Mouse (Mus musculus) left cerebral cortex, postnatal 14 days (tissue): ENCODE data around the gene I830077J02Rik. TPM values are rescaled to one million over a fixed set of nuclear protein-coding genes. Genes with fewer than 3 reads are reported as not detected.

Source experiments
- DNase-seq, 2 experiments: peaks; one replicate each; pipeline ENCODE4 v3.0.0; 2021 to 2022; ENCODE audit warnings: low spot score in 2 of 2, mixed read lengths in 1 of 2
- intact Hi-C: fragments of 180-260 bp; cut with DNase I; formaldehyde crosslinking; loops from one replicate; pipeline ENCODE4 v1.15.1; 2025
- long read RNA-seq, 2 experiments: library from polyadenylated mRNA; stranded (forward); transcript quantifications; one replicate each; pipeline ENCODE4 v2.0.0; 2021
- total RNA-seq, 2 experiments: library from RNA; stranded (reverse); gene quantifications; 2 replicates each; pipeline ENCODE4 v1.2.3; 2021

The I830077J02Rik gene
- total RNA-seq, result 1 to 10 TPM in 1 of 2 experiments, under 1 TPM in 1; 0.95 to 1.6 TPM
- long read RNA-seq, experiment 1, result 0 reads
- long read RNA-seq, experiment 2, partial matches to known transcripts, result 0 of 1 reads
- long read RNA-seq, experiment 2, other reads (novel, unspliced or antisense), result 1 of 1 reads

- DNase-seq, result no peak
Observed at GRCm38 (mm10) chr3:105932240-105933071, at the start of gene I830077J02Rik. Gene I830077J02Rik, minus strand, starts transcription at chr3:105932664.

GRCm38 (mm10) chr3:105974174-105974573, 41.7 kb upstream of the I830077J02Rik start:
- no peak for DNase-seq
- intact Hi-C loops, result no loop called here

More at GRCm38 (mm10) chr3:105932240-105933071, at the start of gene I830077J02Rik:
- intact Hi-C loops, result no loop called here

GRCm38 (mm10) chr3:105973411-105973810, 40.9 kb upstream of the I830077J02Rik start, which contains the start of gene Ovgp1:
Gene Ovgp1, plus strand, starts transcription at chr3:105973711.
- intact Hi-C loops, result no loop called here
- no peak for DNase-seq

- intact Hi-C loops, result no loop called here
- no peak for DNase-seq
Observed at GRCm38 (mm10) chr3:105971831-105972446, 39.5 kb upstream of the I830077J02Rik start.

- intact Hi-C loops, result no loop called here
- DNase-seq, result peak in 1 of 2 experiments; percentile 31
Observed at GRCm38 (mm10) chr3:105960700-105961099, 28.2 kb upstream of the I830077J02Rik start.

- intact Hi-C loops, result no loop called here
- DNase-seq, result no peak
Observed at GRCm38 (mm10) chr3:105959999-105960398, 27.5 kb upstream of the I830077J02Rik start, which contains the start of gene Atp5f1. Gene Atp5f1, minus strand, starts transcription at chr3:105960099.

GRCm38 (mm10) chr3:105959585-105959984, 27.1 kb upstream of the I830077J02Rik start:
- peak in 1 of 2 experiments; percentile 52 for DNase-seq
- intact Hi-C loops, result no loop called here

GRCm38 (mm10) chr3:105958974-105959580, 26.6 kb upstream of the I830077J02Rik start, which contains the start of gene Wdr77:
Gene Wdr77, plus strand, starts transcription at chr3:105959369.
- DNase-seq, result peak; percentile 95 to 97
- intact Hi-C loops, result no loop called here

GRCm38 (mm10) chr3:105958204-105958603, 25.7 kb upstream of the I830077J02Rik start:
- intact Hi-C loops, result no loop called here
- DNase-seq, result no peak

GRCm38 (mm10) chr3:105957235-105957634, 24.8 kb upstream of the I830077J02Rik start:
- DNase-seq, result no peak
- intact Hi-C loops, result no loop called here

- no peak for DNase-seq
- intact Hi-C loops, result no loop called here
Observed at GRCm38 (mm10) chr3:105951348-105951747, 18.9 kb upstream of the I830077J02Rik start.

- intact Hi-C loops, result no loop called here
Observed at GRCm38 (mm10) chr3:105936111-105936510, 3.6 kb upstream of the I830077J02Rik start.

GRCm38 (mm10) chr3:105935033-105935432, 2.6 kb upstream of the I830077J02Rik start:
- intact Hi-C loops, result no loop called here
- peak; percentile 18 to 43 for DNase-seq

More at GRCm38 (mm10) chr3:105936111-105936510, 3.6 kb upstream of the I830077J02Rik start:
- DNase-seq, result no peak

GRCm38 (mm10) chr3:105933926-105934325, 1.5 kb upstream of the I830077J02Rik start:
- intact Hi-C loops, result no loop called here
- peak in 1 of 2 experiments; percentile 15 for DNase-seq

- DNase-seq, result no peak
- intact Hi-C loops, result no loop called here
Observed at GRCm38 (mm10) chr3:105931095-105931494, 1.4 kb downstream of the I830077J02Rik start.

GRCm38 (mm10) chr3:105929821-105930220, 2.6 kb downstream of the I830077J02Rik start:
- intact Hi-C loops, result no loop called here
- DNase-seq, result no peak

GRCm38 (mm10) chr3:105928781-105929180, 3.7 kb downstream of the I830077J02Rik start:
- intact Hi-C loops, result no loop called here

GRCm38 (mm10) chr3:105928195-105928569, 4.3 kb downstream of the I830077J02Rik start:
- intact Hi-C loops, result no loop called here
- no peak for DNase-seq

More at GRCm38 (mm10) chr3:105928781-105929180, 3.7 kb downstream of the I830077J02Rik start:
- no peak for DNase-seq

GRCm38 (mm10) chr3:105927561-105928194, 4.8 kb downstream of the I830077J02Rik start:
- intact Hi-C loops, result no loop called here
- DNase-seq, result no peak
